Mouse (Mus musculus): Measurements from ENCODE around the gene Galm.

DNA sequence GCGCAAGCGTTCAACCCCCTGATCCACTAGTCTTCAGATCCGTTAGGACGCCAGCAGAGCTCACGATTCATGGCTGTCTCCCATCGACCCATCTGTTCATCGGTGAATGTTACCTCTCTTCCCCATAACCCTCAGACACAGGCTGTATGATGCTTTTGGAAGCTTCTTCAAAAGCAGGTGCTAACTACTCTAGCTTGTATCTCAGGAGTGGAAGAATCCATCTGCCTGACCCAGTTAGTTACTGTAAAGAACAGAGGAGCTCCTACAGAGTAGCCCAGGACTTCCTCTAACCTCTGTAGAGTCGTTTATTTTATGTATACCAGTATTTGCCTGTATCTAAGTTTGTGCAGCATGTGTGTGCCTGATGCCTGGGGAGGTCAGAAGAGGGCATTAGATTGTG is 29.6 kb downstream of the Galm start:
- TF ChIP-seq CTCF (IDR thresholded peaks at IDR 0.05; ENCODE audit: control insufficient read depth, insufficient read depth, insufficient replicate concordance, low read depth, low read length) (no peak), POLR2A (IDR thresholded peaks at IDR 0.05; ENCODE audit: control insufficient read depth, low read depth, low read length) (no peak)
